Mouse (Mus musculus) limb, embryonic 14.5 days (tissue): ENCODE data around the gene Ptpre. TPM values are rescaled to one million over a fixed set of nuclear protein-coding genes. Genes with fewer than 3 reads are reported as not detected.

Source experiments
- ATAC-seq: fragments of 200-750 bp; cut with Nextera tagmentation; 2 replicates; pipeline ENCODE4 v1.8.0; 2017; ENCODE audit warnings: low read depth, moderate number of reproducible peaks, moderate TSS enrichment; ENCODE audit not compliant: low FRiP score
- DNase-seq: peaks from one replicate; pipeline ENCODE4 v3.0.0-alpha.2; 2015; ENCODE audit warnings: low spot score
- H3K27ac ChIP-seq: fragments of 300-500 bp; sonication (generic); replicated peaks from 2 replicates; pipeline ENCODE4 v1.5.1; 2014; ENCODE audit warnings: low read depth, mild to moderate bottlenecking, low read length, moderate library complexity, mixed read lengths
- H3K27me3 ChIP-seq: fragments of 300-500 bp; sonication (generic); 2 replicates; pipeline ENCODE4 v1.6.1; 2014; ENCODE audit warnings: low read length, mixed read lengths; ENCODE audit not compliant: control insufficient read depth, insufficient read depth
- H3K36me3 ChIP-seq: fragments of 300-500 bp; sonication (generic); 2 replicates; pipeline ENCODE4 v1.6.1; 2014; ENCODE audit warnings: mild to moderate bottlenecking, low read length, moderate library complexity, mixed read lengths; ENCODE audit not compliant: control insufficient read depth, insufficient read depth
- H3K4me1 ChIP-seq: fragments of 300-500 bp; sonication (generic); 2 replicates; pipeline ENCODE4 v1.6.1; 2014; ENCODE audit warnings: antibody characterized with exemption, low read length, mixed read lengths; ENCODE audit not compliant: control insufficient read depth, insufficient read depth
- H3K4me2 ChIP-seq: fragments of 300-500 bp; sonication (generic); replicated peaks from 2 replicates; pipeline ENCODE4 v1.6.1; 2014; ENCODE audit warnings: low read depth, mild to moderate bottlenecking, low read length, moderate library complexity; ENCODE audit not compliant: severe bottlenecking
- H3K4me3 ChIP-seq: fragments of 300-500 bp; sonication (generic); replicated peaks from 2 replicates; pipeline ENCODE4 v1.5.1; 2014; ENCODE audit warnings: low read length
- H3K9ac ChIP-seq: fragments of 300-500 bp; sonication (generic); 2 replicates; pipeline ENCODE4 v1.6.1; 2014; ENCODE audit warnings: mild to moderate bottlenecking, low read depth, low read length, moderate library complexity; ENCODE audit not compliant: severe bottlenecking
- H3K9me3 ChIP-seq: fragments of 300-500 bp; sonication (generic); 2 replicates; pipeline ENCODE4 v1.6.1; 2016; ENCODE audit warnings: low read length; ENCODE audit not compliant: control insufficient read depth
- POLR2A ChIP-seq: fragments of 200-500 bp; IDR thresholded peaks from 2 replicates; pipeline ENCODE4 v1.8.0; 2012; ENCODE audit warnings: inconsistent platforms, mild to moderate bottlenecking, moderate library complexity, borderline replicate concordance; ENCODE audit not compliant: insufficient read depth, insufficient read length; ENCODE audit errors: extremely low read depth
- WGBS: fragments of 180-500 bp; shearing (Covaris S2); extraction: QIAGEN DNeasy Blood & Tissue Kit; methylation state at CpG from one replicate; pipeline ENCODE4 v1.1.7; 2014; 5-methylcytosine and 5-hydroxymethylcytosine counted together
- polyA plus RNA-seq, 2 experiments: library from polyadenylated mRNA; depleted of rRNA in 1 of 2; stranded (reverse) in 1 of 2; unstranded in 1 of 2; fragments of >200 nt; fragmentation: Nextera tagmentation in 1 of 2; extraction: Ambion mirVana in 1 of 2; gene quantifications; 2 replicates each; pipeline versions ENCODE4 v1.2.1 to v1.2.3; 2012 to 2014

The Ptpre gene
- polyA plus RNA-seq, 2 experiments: 3.0 to 3.6 TPM

GRCm38 (mm10) chr7:135526574-135527152, 10.6 kb upstream of the Ptpre start:
- no peak for ATAC-seq
- Histone ChIP-seq H3K9ac (no peak overlapping the region), H3K9me3 (no peaks in the 10 kb centered on the region), H3K27ac (no peak overlapping the region), H3K27me3 (no peaks in the 10 kb centered on the region), H3K36me3 (no peaks in the 10 kb centered on the region), H3K4me2 (no peak overlapping the region), H3K4me3 (no peak overlapping the region), H3K4me1 (no peaks in the 10 kb centered on the region)
- no peak for DNase-seq
- no peak for TF ChIP-seq POLR2A
- 73% methylated on average over 3 of the region's 3 CpGs for WGBS

- Histone ChIP-seq H3K4me2 (no peak overlapping the region), H3K36me3 (no peaks in the 10 kb centered on the region), H3K9ac (no peak overlapping the region), H3K27me3 (no peaks in the 10 kb centered on the region), H3K27ac (no peak overlapping the region), H3K4me1 (no peaks in the 10 kb centered on the region), H3K4me3 (no peak overlapping the region), H3K9me3 (no peaks in the 10 kb centered on the region)
- ATAC-seq (no peak), DNase-seq (no peak)
- TF ChIP-seq POLR2A: no peak
- 40% methylated on average over 3 of the region's 3 CpGs for WGBS
Measured at GRCm38 (mm10) chr7:135527169-135527568, 10.1 kb upstream of the Ptpre start.

- Histone ChIP-seq H3K9ac (no peak within 1 kb of the TSS), H3K27ac (no peak within 1 kb of the TSS), H3K27me3 (no peaks in the 10 kb centered on the region), H3K4me2 (no peak within 1 kb of the TSS), H3K4me1 (no peaks in the 10 kb centered on the region), H3K9me3 (no peaks in the 10 kb centered on the region), H3K4me3 (no peak within 1 kb of the TSS), H3K36me3 (no peaks in the 10 kb centered on the region)
- no peak for ATAC-seq
- no peak for TF ChIP-seq POLR2A
- 72% methylated on average over 7 of the region's 7 CpGs for WGBS
- DNase-seq: no peak
Measured at GRCm38 (mm10) chr7:135528515-135528914, 8.8 kb upstream of the Ptpre start, which contains the start of gene Clrn3. Gene Clrn3, minus strand, starts transcription at chr7:135528654.

- DNase-seq (no peak), ATAC-seq (no peak)
- Histone ChIP-seq H3K27ac (no peak overlapping the region), H3K4me2 (no peak overlapping the region), H3K9me3 (no peaks in the 10 kb centered on the region), H3K4me1 (no peaks in the 10 kb centered on the region), H3K4me3 (no peak overlapping the region), H3K9ac (no peak overlapping the region), H3K27me3 (no peaks in the 10 kb centered on the region), H3K36me3 (no peaks in the 10 kb centered on the region)
- TF ChIP-seq POLR2A: no peak
- 81% methylated on average over 2 of the region's 2 CpGs for WGBS
Measured at GRCm38 (mm10) chr7:135529068-135529467, 8.2 kb upstream of the Ptpre start.

GRCm38 (mm10) chr7:135534548-135535189, 2.6 kb upstream of the Ptpre start:
- Histone ChIP-seq H3K27me3 (peaks cover 18% of the 10 kb centered on the region; the same call in 1 of the 2 replicates), H3K9me3 (no peaks in the 10 kb centered on the region), H3K4me2 (no peak overlapping the region), H3K36me3 (no peaks in the 10 kb centered on the region), H3K4me3 (no peak overlapping the region), H3K4me1 (peaks cover 6% of the 10 kb centered on the region), H3K27ac (no peak overlapping the region), H3K9ac (no peak overlapping the region)
- WGBS: 29% methylated on average over 2 of the region's 2 CpGs
- ATAC-seq: no peak
- DNase-seq: no peak
- no peak for TF ChIP-seq POLR2A

GRCm38 (mm10) chr7:135535908-135536307, 1.4 kb upstream of the Ptpre start:
- H3K36me3 ChIP-seq: no peaks in the 10 kb centered on the region
- no peak for TF ChIP-seq POLR2A
- H3K27me3 ChIP-seq: peaks cover 21% of the 10 kb centered on the region; the same call in 1 of the 2 replicates
- H3K9me3 ChIP-seq: no peaks in the 10 kb centered on the region
- no peak overlapping the region for H3K4me3 ChIP-seq
- no peak overlapping the region for H3K27ac ChIP-seq
- no peak for DNase-seq
- no peak overlapping the region for H3K9ac ChIP-seq
- WGBS: 83% methylated on average over 3 of the region's 3 CpGs
- no peak for ATAC-seq
- peaks cover 6% of the 10 kb centered on the region for H3K4me1 ChIP-seq
- no peak overlapping the region for H3K4me2 ChIP-seq
